Mouse (Mus musculus) stomach, postnatal 0 days (tissue): ENCODE measurements around the gene Zbtb8b. TPM values are rescaled to one million over a fixed set of nuclear protein-coding genes. Genes with fewer than 3 reads are reported as not detected.

Experiments used
- ATAC-seq: fragments of 200-750 bp; cut with Nextera tagmentation; 2 replicates; pipeline ENCODE4 v1.8.0; 2017; ENCODE audit not compliant: low FRiP score, low TSS enrichment
- DNase-seq: peaks from one replicate; pipeline ENCODE4 v3.0.0-alpha.2; 2016; ENCODE audit warnings: low spot score
- H3K27ac ChIP-seq: fragments of 300-500 bp; sonication (generic); replicated peaks from 2 replicates; pipeline ENCODE4 v1.5.1; 2014; ENCODE audit warnings: mild to moderate bottlenecking, control low read depth
- H3K27me3 ChIP-seq: fragments of 300-500 bp; sonication (generic); 2 replicates; pipeline ENCODE4 v1.6.1; 2014; ENCODE audit warnings: low read length; ENCODE audit not compliant: control insufficient read depth, insufficient read depth
- H3K36me3 ChIP-seq: fragments of 300-500 bp; sonication (generic); 2 replicates; pipeline ENCODE4 v1.6.1; 2014; ENCODE audit warnings: low read length, mixed read lengths; ENCODE audit not compliant: control insufficient read depth, insufficient read depth
- H3K4me1 ChIP-seq: fragments of 300-500 bp; sonication (generic); replicated peaks from 2 replicates; pipeline ENCODE4 v1.6.1; 2014; ENCODE audit warnings: antibody characterized with exemption; ENCODE audit not compliant: control insufficient read depth, insufficient read depth
- H3K4me2 ChIP-seq: fragments of 300-500 bp; sonication (generic); replicated peaks from 2 replicates; pipeline ENCODE4 v1.6.1; 2014; ENCODE audit warnings: low read depth, mild to moderate bottlenecking, control low read depth, moderate library complexity
- H3K4me3 ChIP-seq: fragments of 300-500 bp; sonication (generic); 2 replicates; pipeline ENCODE4 v1.5.1; 2014; ENCODE audit warnings: low read depth, low read length, control low read depth
- H3K9ac ChIP-seq: fragments of 300-500 bp; sonication (generic); 2 replicates; pipeline ENCODE4 v1.6.1; 2014; ENCODE audit warnings: mild to moderate bottlenecking, low read length, control low read depth, mixed read lengths
- H3K9me3 ChIP-seq: fragments of 300-500 bp; sonication (generic); 2 replicates; pipeline ENCODE4 v1.6.1; 2016; ENCODE audit warnings: low read length; ENCODE audit not compliant: control insufficient read depth
- CTCF ChIP-seq: IDR thresholded peaks from 2 replicates; pipeline ENCODE4 v1.5.1; 2016; ENCODE audit warnings: antibody characterized with exemption, low read depth, mild to moderate bottlenecking, moderate library complexity
- EP300 ChIP-seq: optimal IDR thresholded peaks from 2 replicates; pipeline ENCODE3; 2016; ENCODE audit warnings: antibody characterized with exemption
- WGBS: fragments of 180-500 bp; shearing (Covaris S2); extraction: QIAGEN DNeasy Blood & Tissue Kit; methylation state at CpG from one replicate; pipeline ENCODE4 v1.1.7; 2014; 5-methylcytosine and 5-hydroxymethylcytosine counted together
- polyA plus RNA-seq: library from polyadenylated mRNA; unstranded; fragments of >200 nt; fragmentation: Nextera tagmentation; extraction: Ambion mirVana; gene quantifications from 2 replicates; pipeline ENCODE4 v1.2.1, GENCODE M21; 2015

The Zbtb8b gene
- polyA plus RNA-seq, 1 experiment from 2014 or later: 0.72 TPM

- H3K27ac ChIP-seq: no peak overlapping the region
- no peaks in the 10 kb centered on the region for H3K36me3 ChIP-seq
- no peak overlapping the region for H3K9ac ChIP-seq
- no peak for ATAC-seq
- H3K27me3 ChIP-seq: no peaks in the 10 kb centered on the region
- no peak for TF ChIP-seq EP300
- no peak for TF ChIP-seq CTCF
- H3K9me3 ChIP-seq: no peaks in the 10 kb centered on the region
- no peaks in the 10 kb centered on the region for H3K4me1 ChIP-seq
- WGBS: 70% methylated on average over 5 of the region's 5 CpGs
- H3K4me3 ChIP-seq: no peak overlapping the region
- DNase-seq: no peak
- no peak overlapping the region for H3K4me2 ChIP-seq
These were observed 64.8 kb downstream of the Zbtb8b start for GRCm38 (mm10) chr4:129375821-129376220.

Other genes starting within 250 kb of the Zbtb8b start
- 9.6 and 10.3 TPM in 2 replicates for gene C77080, start 179.4 kb downstream of the Zbtb8b start, polyA plus RNA-seq
- 2.9 and 3.2 TPM in 2 replicates for gene Sync, start 153.2 kb downstream of the Zbtb8b start, polyA plus RNA-seq
- 149 and 153 TPM in 2 replicates for gene Rbbp4, start 105.5 kb downstream of the Zbtb8b start, polyA plus RNA-seq
- gene Zbtb8os, start 105.2 kb downstream of the Zbtb8b start, polyA plus RNA-seq: 41.7 and 42.5 TPM in 2 replicates
- gene Zbtb8a, start 62.7 kb downstream of the Zbtb8b start, polyA plus RNA-seq: 12.2 and 13.0 TPM in 2 replicates
- 16.7 and 17.9 TPM in 2 replicates for gene Bsdc1, start 20.7 kb upstream of the Zbtb8b start, polyA plus RNA-seq
- 0.07 TPM in 1 of 2 replicates, not detected in the other for gene Tssk3, start 50.2 kb upstream of the Zbtb8b start, polyA plus RNA-seq
- gene Fam229a, start 50.3 kb upstream of the Zbtb8b start, polyA plus RNA-seq: 0.36 and 0.44 TPM in 2 replicates
- 153 and 174 TPM in 2 replicates for gene Marcksl1, start 72.7 kb upstream of the Zbtb8b start, polyA plus RNA-seq
- 110 TPM in 2 replicates for gene Hdac1, start 101.9 kb upstream of the Zbtb8b start, polyA plus RNA-seq
- gene Lck, start 132.8 kb upstream of the Zbtb8b start, polyA plus RNA-seq: 1.7 and 1.9 TPM in 2 replicates
- gene Fam167b, start 137.7 kb upstream of the Zbtb8b start, polyA plus RNA-seq: 1.2 and 1.9 TPM in 2 replicates
- gene Eif3i, start 159.8 kb upstream of the Zbtb8b start, polyA plus RNA-seq: 222 and 230 TPM in 2 replicates
- 168 and 169 TPM in 2 replicates for gene Tmem234, start 159.8 kb upstream of the Zbtb8b start, polyA plus RNA-seq
- gene Dcdc2b, start 173.4 kb upstream of the Zbtb8b start, polyA plus RNA-seq: 0.65 and 0.75 TPM in 2 replicates
- gene Iqcc, start 178.2 kb upstream of the Zbtb8b start, polyA plus RNA-seq: 15.8 and 16.1 TPM in 2 replicates
- gene Ccdc28b, start 183.1 kb upstream of the Zbtb8b start, polyA plus RNA-seq: 34.2 and 40.2 TPM in 2 replicates
- 23.5 and 23.6 TPM in 2 replicates for gene Txlna, start 200.2 kb upstream of the Zbtb8b start, polyA plus RNA-seq
- 5.7 and 6.8 TPM in 2 replicates for gene Kpna6, start 231.9 kb upstream of the Zbtb8b start, polyA plus RNA-seq